Mouse (Mus musculus) monocyte, adult 5-6 weeks (primary cell): ENCODE data around the gene Yy1. TPM values are rescaled to one million over a fixed set of nuclear protein-coding genes. Genes with fewer than 3 reads are reported as not detected.

ENCODE experiments used
- ATAC-seq: fragments of 153-309, 156-312 bp; replicated peaks from 2 replicates; pipeline ENCODE4 v1.8.0; 2017; ENCODE audit warnings: mild to moderate bottlenecking; ENCODE audit not compliant: low TSS enrichment, insufficient number of reproducible peaks, severe bottlenecking, poor library complexity, low FRiP score
- total RNA-seq: library from RNA; stranded (forward); fragments of 200-1000, 200-491, 200-594 nt; gene quantifications from 3 replicates; pipeline ENCODE4 v1.2.3, GENCODE M21; 2017

Yy1 gene
- total RNA-seq, 1 experiment from 2014 or later, result 60.9 TPM

GRCm38 (mm10) chr12:108820461-108820860, 27.7 kb downstream of the Yy1 start:
- ATAC-seq, result no peak; the same call in 1 of the 2 replicates

DNA sequence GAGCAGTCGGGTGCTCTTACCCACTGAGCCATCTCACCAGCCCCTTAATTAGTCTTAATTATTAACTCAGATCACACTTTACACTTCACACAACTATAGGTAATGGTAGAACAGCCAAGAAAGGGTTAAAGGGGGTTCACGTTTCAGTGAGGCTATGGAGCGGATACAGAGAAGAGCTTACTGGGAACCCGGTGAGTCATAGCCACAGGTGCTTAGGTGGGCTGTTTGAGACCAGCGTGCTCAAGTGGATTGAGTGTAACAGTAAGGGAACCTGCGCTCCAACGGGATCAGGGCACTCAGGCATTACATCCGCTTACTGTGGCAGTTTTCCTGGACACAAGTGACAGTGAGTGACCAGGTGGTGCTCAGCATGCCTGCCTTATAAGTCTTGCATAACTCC, 30.3 kb downstream of the Yy1 start:
- ATAC-seq, result no peak

GRCm38 (mm10) chr12:108824225-108824874, 31.6 kb downstream of the Yy1 start:
- ATAC-seq, result no peak

GRCm38 (mm10) chr12:108825561-108826224, 32.9 kb downstream of the Yy1 start:
- ATAC-seq, result no peak

- ATAC-seq, result no peak
Observed at GRCm38 (mm10) chr12:108826282-108826957, 33.6 kb downstream of the Yy1 start.

DNA sequence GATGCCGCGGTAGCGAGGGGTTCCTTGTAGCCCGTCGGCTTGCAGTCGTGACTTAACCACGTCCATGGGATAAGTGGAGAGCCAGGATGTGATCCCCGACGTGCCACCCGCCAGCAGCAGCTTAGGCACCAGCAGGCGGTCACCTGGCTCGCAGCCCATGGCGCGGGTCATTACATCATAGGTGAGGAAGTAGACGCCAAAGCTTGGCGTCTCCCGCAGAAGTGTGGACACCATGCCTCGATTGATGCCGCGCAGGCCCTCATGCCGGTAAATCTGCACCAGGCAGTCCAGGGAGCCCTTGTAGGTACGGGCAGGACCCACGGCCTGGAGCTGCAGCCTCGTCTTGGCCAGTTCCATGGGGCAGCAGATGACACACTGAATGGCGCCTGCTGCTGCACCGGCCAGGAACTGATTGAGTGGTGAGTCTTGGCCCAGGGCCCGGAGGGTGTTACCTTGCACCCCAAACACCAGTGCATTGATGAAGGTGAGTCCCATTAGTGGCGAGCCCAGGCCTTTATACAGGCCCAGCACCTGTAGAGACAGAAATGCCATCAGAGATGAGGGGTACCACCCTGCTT, 34.3 kb downstream of the Yy1 start:
- no peak for ATAC-seq

DNA sequence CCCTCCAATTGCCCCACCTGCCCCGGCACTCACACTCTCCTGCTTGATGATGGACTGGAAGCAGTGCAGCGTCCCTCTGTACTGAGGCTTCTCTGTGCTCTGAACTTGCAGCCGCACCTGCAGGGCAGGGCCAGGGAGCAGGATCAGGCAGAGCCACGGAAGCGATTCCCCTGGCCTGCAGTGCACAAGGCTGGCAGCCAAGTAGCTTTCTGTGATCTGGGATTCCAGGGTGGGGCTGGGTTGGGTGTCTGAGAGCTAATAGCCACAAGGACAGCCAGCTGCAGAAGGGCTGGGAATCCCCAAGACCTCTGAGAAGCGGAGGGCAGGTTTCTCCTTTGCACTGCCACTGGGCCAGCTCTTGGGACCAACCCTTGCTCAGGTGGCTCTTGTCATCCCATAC, 34.9 kb downstream of the Yy1 start:
- ATAC-seq, result no peak

DNA sequence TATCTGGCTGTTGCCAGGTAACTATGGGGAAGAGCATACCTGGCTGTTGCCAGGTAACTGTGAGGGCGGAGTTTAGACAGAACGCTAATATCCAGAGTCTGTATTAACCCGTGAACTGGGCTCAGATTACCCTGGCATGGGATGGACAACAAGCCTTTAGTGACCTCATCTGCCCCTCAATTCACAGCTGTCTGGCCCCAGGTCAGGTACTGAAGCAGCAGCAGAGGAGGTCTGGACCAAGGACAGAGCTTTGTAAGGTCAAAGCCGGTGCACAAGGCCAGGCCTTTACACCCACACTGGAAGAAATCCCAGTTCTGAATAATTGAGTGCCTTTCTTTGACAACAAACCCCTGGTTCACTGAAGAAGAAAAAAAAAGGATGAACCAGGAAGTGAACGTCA, 36.9 kb downstream of the Yy1 start:
- ATAC-seq, result no peak

GRCm38 (mm10) chr12:108830358-108830757, 37.6 kb downstream of the Yy1 start:
- ATAC-seq, result no peak

DNA sequence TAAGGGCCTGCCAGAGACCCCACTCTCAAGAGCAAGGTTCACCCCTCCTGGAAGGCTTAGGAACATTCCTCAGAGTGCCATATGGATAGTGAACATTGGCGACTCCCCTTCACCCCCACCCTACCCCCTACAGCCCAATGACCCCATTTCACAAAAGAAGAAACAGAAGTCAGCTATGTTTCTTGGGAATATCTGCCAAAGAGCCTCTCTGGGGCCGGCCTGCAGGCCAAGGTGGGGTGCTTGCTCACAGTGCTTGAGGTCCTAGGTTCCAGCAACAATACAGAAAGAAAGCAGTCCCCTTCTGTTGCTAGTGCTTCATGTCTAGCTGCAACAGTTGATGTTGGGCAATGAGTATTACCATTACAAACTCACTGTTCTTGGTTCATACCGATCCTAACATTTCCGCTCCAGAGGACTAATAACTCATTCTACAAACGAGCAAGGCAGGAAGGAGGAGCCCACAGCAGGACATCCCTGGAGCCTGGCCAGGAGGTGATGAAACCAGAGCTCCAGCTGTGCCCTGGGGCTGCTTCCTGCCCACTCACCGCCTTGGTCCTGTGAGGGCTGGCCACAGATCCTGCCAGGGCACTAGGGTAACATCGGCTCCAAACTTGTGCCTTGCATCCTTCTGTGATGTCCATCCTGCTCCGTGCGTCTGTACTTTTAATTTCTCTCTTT, 39.3 kb downstream of the Yy1 start:
- no peak for ATAC-seq

DNA sequence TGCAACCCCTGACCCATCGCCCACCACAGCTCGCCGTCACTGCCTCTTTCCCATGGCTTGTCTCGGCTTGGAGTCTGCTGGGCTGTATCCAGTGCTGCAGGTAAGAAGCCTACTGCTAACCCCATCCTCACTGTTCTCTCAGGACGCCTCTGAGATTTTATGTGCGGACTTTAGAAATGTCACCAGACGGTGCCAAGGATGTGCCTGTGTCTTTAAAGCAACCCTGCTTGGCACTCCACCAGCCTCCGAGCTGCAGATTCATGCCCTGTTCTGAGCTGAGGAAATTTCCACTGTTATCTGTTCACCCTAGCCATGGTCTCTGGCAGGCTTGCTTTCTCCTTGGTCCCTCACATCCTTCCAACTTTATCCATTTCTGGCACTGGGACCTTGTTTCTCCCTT, 40.1 kb downstream of the Yy1 start:
- no peak for ATAC-seq

GRCm38 (mm10) chr12:108833408-108833807, 40.6 kb downstream of the Yy1 start:
- no peak for ATAC-seq

DNA sequence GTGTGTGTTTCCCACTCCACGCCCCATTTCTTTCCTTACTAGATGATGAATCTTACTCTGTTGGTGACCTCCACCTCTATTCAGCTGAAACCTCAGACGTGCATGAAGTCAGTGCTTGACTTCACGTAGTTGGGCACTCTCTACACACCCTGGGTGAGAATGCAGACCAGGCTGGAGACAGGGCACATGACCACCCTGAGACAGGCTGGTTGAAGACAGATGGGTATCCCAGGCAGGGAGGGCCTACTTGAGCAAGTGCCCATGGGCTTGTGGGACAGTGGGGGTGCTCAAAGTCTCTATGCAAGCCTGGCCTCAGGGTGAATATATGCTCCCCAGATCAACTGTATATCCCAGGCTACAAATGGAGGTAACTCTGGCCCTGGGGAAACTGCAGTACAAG, 41.6 kb downstream of the Yy1 start:
- no peak for ATAC-seq

DNA sequence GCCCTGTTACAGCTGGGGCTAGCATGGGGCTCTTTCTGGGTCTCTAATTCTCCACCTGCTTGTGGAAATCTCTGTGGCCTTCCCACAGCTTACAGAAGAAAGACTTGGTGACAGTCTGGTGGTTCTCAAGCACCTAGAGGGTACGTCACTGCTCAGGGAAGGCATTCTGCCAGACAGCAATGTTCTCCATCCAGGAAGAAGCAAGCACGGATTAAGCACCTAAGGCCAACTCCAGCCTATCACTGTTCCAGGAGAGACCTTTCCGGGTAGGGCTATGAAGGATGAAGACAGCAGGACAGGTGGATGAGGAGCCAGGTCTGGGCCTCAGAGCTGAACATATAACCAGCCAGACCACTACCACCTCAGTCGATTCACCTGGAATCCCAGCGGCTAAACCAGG, 42.0 kb downstream of the Yy1 start:
- no peak for ATAC-seq

DNA sequence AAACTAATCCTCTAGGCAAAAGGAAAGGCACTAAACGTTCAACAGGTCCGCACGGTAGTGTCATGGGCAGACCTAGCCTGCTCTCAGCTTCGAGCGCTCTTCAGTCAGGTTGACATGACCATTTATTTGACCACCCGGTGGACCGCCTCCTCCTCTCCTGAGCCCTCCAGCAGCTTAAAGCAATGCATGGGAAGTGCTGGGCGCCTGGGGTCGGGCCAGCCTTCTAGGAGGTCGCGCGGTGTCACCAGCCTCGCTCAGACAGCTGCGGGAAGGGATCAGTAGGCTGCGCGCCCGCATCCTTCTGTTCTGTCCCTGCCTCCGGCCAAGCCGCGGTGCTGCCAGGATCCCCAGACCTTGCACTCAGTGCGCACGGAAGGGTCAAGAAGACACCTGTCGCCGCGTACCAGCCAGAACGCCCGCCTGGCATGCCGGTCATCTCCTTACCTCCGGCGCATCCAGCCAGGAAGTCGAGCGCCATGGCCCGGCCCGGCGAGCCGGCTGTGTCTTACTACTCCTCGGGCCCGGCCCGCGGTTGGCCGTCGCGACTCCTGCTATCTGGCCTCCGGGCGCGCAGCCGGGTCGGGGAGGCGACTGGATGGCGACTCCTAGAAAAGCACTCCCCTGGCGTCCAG, 42.6 kb downstream of the Yy1 start:
- no peak for ATAC-seq

DNA sequence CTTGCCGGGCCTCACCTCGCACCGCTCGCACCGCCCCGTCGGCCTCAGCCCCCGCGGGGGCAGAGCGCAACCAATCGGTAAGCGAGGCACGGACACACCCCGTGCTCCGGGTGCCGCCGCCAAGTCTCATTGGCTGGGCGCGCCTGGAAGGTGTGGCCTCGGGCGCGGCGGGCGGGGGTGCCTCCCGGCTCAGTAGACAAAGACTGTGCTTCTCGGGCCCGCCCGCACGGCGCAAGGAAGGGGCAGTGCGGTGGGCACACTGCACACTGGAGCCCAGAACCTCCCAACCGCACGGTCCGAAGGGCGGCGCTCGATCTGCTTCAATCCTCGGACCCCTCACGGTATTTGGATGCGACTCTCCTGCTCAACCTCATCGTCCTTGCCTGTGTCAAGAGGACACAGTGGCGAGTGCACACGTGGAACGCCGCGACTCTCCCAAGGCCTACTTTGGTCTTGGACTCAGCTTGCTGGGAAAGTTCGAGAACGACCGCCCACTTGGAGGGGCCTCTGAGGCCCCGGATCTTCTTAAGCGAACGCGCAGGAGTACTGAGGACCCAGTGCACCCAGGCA, 43.2 kb downstream of the Yy1 start, which contains the start of the genes Slc25a29 and Slc25a47:
Gene Slc25a29, minus strand, starts transcription at position 44 of the 570 bp plus-strand sequence.
Gene Slc25a47, plus strand, starts transcription at position 207 of the 570 bp plus-strand sequence.
- peak; percentile 92 for ATAC-seq

GRCm38 (mm10) chr12:108836722-108837121, 43.9 kb downstream of the Yy1 start:
- ATAC-seq, result no peak

DNA sequence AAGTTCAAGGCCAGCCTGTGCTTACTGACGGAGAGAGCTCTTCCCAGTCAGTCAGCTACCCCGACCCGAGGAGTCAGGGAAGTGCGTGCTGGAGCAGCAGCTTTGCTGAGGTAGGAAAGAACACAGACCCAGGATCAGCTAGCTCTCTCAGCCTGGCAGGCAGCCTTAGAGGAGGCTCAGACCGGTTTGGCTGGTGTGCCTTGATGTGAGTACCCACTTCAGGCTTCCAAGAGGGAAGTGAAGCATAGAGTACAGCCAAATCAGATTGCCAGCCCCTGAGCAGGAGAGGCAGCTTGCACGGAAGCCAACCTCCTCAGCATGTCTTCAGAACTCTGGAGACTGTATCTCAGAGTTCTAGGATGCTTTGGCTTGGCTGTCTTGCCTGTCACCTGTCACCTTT, 48.4 kb downstream of the Yy1 start:
- no peak for ATAC-seq
